Mouse (Mus musculus): ENCODE results near the gene Ctbs. TPM values are rescaled to one million over a fixed set of nuclear protein-coding genes. Genes with fewer than 3 reads are reported as not detected.

Gene Ctbs
- 5.9 and 6.0 TPM in 2 replicates for polyA plus RNA-seq (2015; fragmentation: Nextera tagmentation; extraction: Ambion mirVana)

GRCm38 (mm10) chr3:146449745-146450250 lies at the start of gene Ctbs:
TSS of gene Ctbs (plus strand) at chr3:146449795.

DNA sequence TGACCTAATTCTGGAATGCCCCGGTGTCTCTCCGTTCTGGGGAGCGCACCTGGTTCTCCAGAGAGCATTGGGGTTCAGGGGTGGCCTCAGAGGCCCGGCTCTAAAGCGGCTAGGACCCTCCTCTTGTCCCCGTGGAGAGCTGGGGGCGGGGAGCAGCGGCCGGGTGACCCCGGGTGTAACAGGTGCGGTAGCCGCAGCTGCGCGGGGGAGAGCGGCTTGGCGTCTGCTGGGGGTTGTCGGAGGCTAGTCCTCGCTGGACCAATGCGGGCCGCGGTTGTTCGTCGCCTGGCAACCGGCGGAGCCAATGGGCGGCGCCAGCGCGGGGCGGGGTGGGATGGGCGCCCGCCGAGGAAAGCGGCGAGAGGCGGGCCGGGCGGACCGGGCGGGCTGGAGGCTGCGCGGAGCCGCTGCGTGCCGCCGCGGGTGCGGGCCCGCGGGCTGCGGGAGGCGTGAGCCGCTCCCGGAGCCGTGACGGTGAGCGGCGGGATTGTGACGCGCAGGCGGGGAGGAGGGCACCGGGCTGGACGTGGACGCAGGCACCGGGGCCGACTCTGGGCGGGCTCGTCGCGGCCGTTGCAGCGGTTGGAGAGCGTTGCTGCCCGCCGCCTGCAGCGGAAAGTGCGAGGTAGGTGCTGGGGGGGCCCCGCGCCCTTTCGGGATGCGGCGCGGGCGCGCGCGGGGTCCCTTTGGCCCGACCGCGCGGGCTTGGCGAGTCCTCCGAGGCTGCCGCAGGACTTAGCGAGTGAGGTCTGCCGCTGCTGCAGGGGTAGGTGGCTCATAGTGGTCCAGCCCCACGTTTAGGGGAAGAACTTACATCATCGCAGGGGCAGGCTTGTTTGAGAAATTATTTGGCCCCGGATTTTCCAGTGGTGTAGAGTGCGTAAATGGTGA lies 45.0 kb upstream of the Ctbs start, which contains the start of gene Ssx2ip:
TSS of gene Ssx2ip (plus strand) at position 332 of the 891 bp plus-strand sequence.

DNA sequence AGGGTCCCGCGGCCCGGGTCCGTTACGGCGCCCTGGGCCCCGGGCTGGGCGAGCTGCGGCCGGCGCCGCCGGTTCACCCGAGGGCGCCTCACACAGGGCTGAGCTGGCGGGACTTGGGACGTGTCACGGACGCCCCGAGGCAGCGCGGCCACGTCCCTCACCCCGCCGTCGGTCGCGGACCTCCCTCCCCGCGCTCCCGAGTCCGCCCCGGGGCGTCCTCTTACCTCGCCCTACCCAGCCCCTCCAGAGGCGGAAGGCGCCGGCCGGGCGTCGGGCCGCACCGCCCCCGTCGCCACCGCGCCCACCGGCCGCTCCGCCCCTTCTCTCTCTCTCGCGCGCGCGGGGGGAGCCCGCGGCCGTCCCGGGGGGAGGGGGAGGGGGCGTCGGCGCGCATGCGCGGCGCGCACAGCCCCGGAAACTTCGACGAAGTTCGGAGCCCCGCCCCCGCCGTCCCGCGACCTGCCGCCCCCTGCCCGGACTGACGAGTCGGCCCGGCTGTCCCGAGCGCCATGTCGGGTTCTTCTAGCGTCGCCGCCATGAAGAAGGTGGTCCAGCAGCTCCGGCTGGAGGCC lies 49.9 kb downstream of the Ctbs start, which contains the start of the genes Spata1 and Gng5:
TSS of gene Spata1 (minus strand) at position 323 of the 572 bp plus-strand sequence.
TSS of gene Gng5 (plus strand) at position 377 of the 572 bp plus-strand sequence.

Other genes with a start within 250 kb of the Ctbs start
- 0.24 and 0.46 TPM in 2 replicates for gene Lpar3, start 228.8 kb upstream of the Ctbs start, polyA plus RNA-seq (2015; fragmentation: Nextera tagmentation; extraction: Ambion mirVana)
- gene Ssx2ip, start 45.2 kb upstream of the Ctbs start, polyA plus RNA-seq (2015; fragmentation: Nextera tagmentation; extraction: Ambion mirVana) = 25.4 and 27.0 TPM in 2 replicates
- 3.4 and 4.7 TPM in 2 replicates for gene Spata1, start 50.0 kb downstream of the Ctbs start, polyA plus RNA-seq (2015; fragmentation: Nextera tagmentation; extraction: Ambion mirVana)
- 343 and 414 TPM in 2 replicates for gene Gng5, start 50.0 kb downstream of the Ctbs start, polyA plus RNA-seq (2015; fragmentation: Nextera tagmentation; extraction: Ambion mirVana)
- gene Rpf1, start 71.6 kb downstream of the Ctbs start, polyA plus RNA-seq (2015; fragmentation: Nextera tagmentation; extraction: Ambion mirVana) = 27.9 and 28.6 TPM in 2 replicates
- gene Uox, start 120.6 kb downstream of the Ctbs start, polyA plus RNA-seq (2015; fragmentation: Nextera tagmentation; extraction: Ambion mirVana) = 0.12 and 0.60 TPM in 2 replicates
- not detected in 2 replicates for gene Dnase2b, start 165.8 kb downstream of the Ctbs start, polyA plus RNA-seq (2015; fragmentation: Nextera tagmentation; extraction: Ambion mirVana)
- 0.46 TPM in 1 of 2 replicates, not detected in the other for gene 4930503B20Rik, start 201.5 kb downstream of the Ctbs start, polyA plus RNA-seq (2015; fragmentation: Nextera tagmentation; extraction: Ambion mirVana)
- gene Samd13, start 235.8 kb downstream of the Ctbs start, polyA plus RNA-seq (2015; fragmentation: Nextera tagmentation; extraction: Ambion mirVana) = 0.43 and 0.54 TPM in 2 replicates

Data from neural tube, postnatal 0 days (tissue).